Mouse (Mus musculus): Measurements from ENCODE around the gene Dhx8.

GRCm38 (mm10) chr11:101690326-101690725, 42.4 kb upstream of the Dhx8 start:
- TF ChIP-seq GATA1 (IDR thresholded peaks at IDR 0.05; ENCODE audit: borderline replicate concordance, low read length) (no peak), FLI1 (IDR thresholded peaks at IDR 0.05; ENCODE audit: low read length) (no peak)

All from megakaryocyte, embryonic 14.5 days (primary cell).